Mouse (Mus musculus): ENCODE data around the gene Rexo2. TPM values are rescaled to one million over a fixed set of nuclear protein-coding genes. Genes with fewer than 3 reads are reported as not detected.

Gene Rexo2
- 291 TPM for polyA plus RNA-seq (2017; shearing (Covaris generic))

GRCm38 (mm10) chr9:48480411-48481213 is at the start of gene Rexo2:
Rexo2 (minus strand) TSS chr9:48480623.

DNA sequence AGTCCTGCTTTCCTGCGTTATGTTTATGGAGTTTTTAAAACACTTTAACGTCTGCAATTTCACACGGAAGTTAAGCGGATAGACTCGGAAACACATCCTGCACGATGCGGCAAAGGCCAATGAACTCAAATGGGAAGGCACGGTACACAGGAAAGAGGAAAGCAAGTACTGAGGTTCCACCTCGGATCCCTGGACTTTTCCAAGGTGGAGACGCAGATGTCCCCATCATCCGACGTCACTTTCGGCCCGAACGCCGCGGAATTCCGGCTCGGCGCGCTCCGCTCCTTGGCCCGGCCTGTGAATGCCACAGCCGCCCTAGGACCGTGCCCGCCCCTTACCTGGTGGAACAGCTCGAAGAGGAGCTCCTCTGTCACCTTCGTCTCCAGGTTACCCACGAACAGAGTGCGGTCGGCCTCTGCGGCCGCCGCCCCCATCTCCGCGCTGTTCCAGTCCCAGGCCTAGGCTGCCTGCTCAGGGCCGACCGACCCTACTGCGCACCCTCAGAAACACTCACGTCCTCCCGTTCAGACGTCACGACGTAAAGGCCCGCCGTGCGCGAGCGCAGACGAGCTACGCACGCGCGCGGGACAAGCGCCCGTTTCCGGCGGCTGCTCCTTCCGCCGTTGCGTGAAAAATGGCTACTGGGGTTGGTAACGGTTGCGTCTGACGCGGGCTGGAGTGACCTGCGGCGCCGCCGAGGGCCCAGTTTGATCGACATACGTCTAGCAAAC is 14.6 kb upstream of the Rexo2 start, which contains the start of the genes Rbm7 and Gm5617:
Gene Rbm7, minus strand, starts transcription at position 483 of the 731 bp plus-strand sequence.
Gene Gm5617, plus strand, starts transcription at position 626 of the 731 bp plus-strand sequence.

Other genes with a start within 250 kb of the Rexo2 start
- not detected for gene Nxpe2, start 127.2 kb downstream of the Rexo2 start, polyA plus RNA-seq (2017; shearing (Covaris generic))
- gene Rbm7, start 14.7 kb upstream of the Rexo2 start, polyA plus RNA-seq (2017; shearing (Covaris generic)), result 186 TPM
- gene Gm5617, start 14.8 kb upstream of the Rexo2 start, polyA plus RNA-seq (2017; shearing (Covaris generic)), result 18.3 TPM
- not detected for gene Nnmt, start 124.5 kb upstream of the Rexo2 start, polyA plus RNA-seq (2017; shearing (Covaris generic))

All from CD4-positive, CD25-positive, alpha-beta regulatory T cell (primary cell).